13 mouse cellular contexts compared by ENCODE assay signal in genomic region chr2:44142152-44142551, GRCm38 (mm10).
"Had no signal": no experiment of that assay in that cellular context is flagged by ENCODE, and none has a peak within 500 bp of the region (broad histone marks: within the 10 kb centered on the region; RNA-seq: fewer than 3 reads in every experiment).

No protein-coding gene starts in this region.

- DNase-seq: right cerebral cortex, postnatal 14 days; thymus, postnatal 36 days had no signal

- ATAC-seq: hindbrain, postnatal 0 days; midbrain, embryonic 15.5 days had no signal

- H3K27me3 ChIP-seq: limb, embryonic 12.5 days; liver, embryonic 15.5 days; megakaryocyte, embryonic 14.5 days; midbrain, embryonic 15.5 days; neural tube, embryonic 12.5 days; stomach, embryonic 15.5 days had no signal

- H3K27ac ChIP-seq: hindbrain, postnatal 0 days; limb, embryonic 12.5 days; liver, embryonic 15.5 days; macrophage; midbrain, embryonic 15.5 days; neural tube, embryonic 12.5 days; stomach, embryonic 15.5 days had no signal

- H3K4me3 ChIP-seq: layer of hippocampus, adult 2 months; limb, embryonic 12.5 days; liver, embryonic 15.5 days; megakaryocyte, embryonic 14.5 days; midbrain, embryonic 15.5 days; neural tube, embryonic 12.5 days; stomach, embryonic 15.5 days had no signal

- H3K9me3 ChIP-seq: limb, embryonic 12.5 days; liver, embryonic 15.5 days; megakaryocyte, embryonic 14.5 days; midbrain, embryonic 15.5 days; neural tube, embryonic 12.5 days; stomach, embryonic 15.5 days had no signal

- H3K36me3 ChIP-seq: limb, embryonic 12.5 days; liver, embryonic 15.5 days; midbrain, embryonic 15.5 days; neural tube, embryonic 12.5 days; stomach, embryonic 15.5 days had no signal

- H3K4me2 ChIP-seq: limb, embryonic 12.5 days; liver, embryonic 11.5 days; liver, embryonic 15.5 days; midbrain, embryonic 11.5 days; midbrain, embryonic 15.5 days; neural tube, embryonic 12.5 days; stomach, embryonic 15.5 days had no signal

- H3K4me1 ChIP-seq: limb, embryonic 12.5 days; liver, embryonic 15.5 days; megakaryocyte, embryonic 14.5 days; midbrain, embryonic 15.5 days; neural tube, embryonic 12.5 days; stomach, embryonic 15.5 days had no signal

- H3K9ac ChIP-seq: limb, embryonic 12.5 days; liver, embryonic 15.5 days; midbrain, embryonic 15.5 days; neural tube, embryonic 12.5 days; stomach, embryonic 15.5 days had no signal
